Mouse (Mus musculus): ENCODE measurements around the gene Mier2. TPM values are rescaled to one million over a fixed set of nuclear protein-coding genes. Genes with fewer than 3 reads are reported as not detected.

Mier2 gene
- polyA plus RNA-seq, 1 experiment, result 26.6 TPM

GRCm38 (mm10) chr10:79534426-79534825, 20.6 kb downstream of the Mier2 start:
- H3K27me3 ChIP-seq (ENCODE audit: control insufficient read depth, insufficient read depth, insufficient read length), result no peaks in the 10 kb centered on the region
- H3K4me3 ChIP-seq, result no peak overlapping the region
- H3K36me3 ChIP-seq (ENCODE audit: control insufficient read depth, insufficient read depth), result no peaks in the 10 kb centered on the region
- peaks cover 14% of the 10 kb centered on the region for H3K79me2 ChIP-seq (ENCODE audit: control insufficient read depth, insufficient read depth)
- H3K4me2 ChIP-seq (ENCODE audit: low read depth), result no peak overlapping the region
- no peak overlapping the region for H3ac ChIP-seq (ENCODE audit: control insufficient read depth, insufficient read length)
- no peak for TF ChIP-seq TCF12 (IDR thresholded peaks at IDR 0.05; ENCODE audit: insufficient read depth, poor library complexity, severe bottlenecking)
- TF ChIP-seq SRF (IDR thresholded peaks at IDR 0.05; ENCODE audit: control insufficient read depth, insufficient read length, low read depth), result no peak
- TF ChIP-seq CEBPB (IDR thresholded peaks at IDR 0.05; ENCODE audit: insufficient read depth, poor library complexity, severe bottlenecking), result no peak
- no peak for TF ChIP-seq E2F4 (IDR thresholded peaks at IDR 0.05; ENCODE audit: insufficient read depth)
- TF ChIP-seq MYOG (IDR thresholded peaks at IDR 0.05; ENCODE audit: control insufficient read depth in 1 of 3, insufficient read depth in 1 of 3, insufficient read length in 2 of 3, low read depth in 2 of 3), result no peak
- no peak for TF ChIP-seq REST (IDR thresholded peaks at IDR 0.05; ENCODE audit: insufficient read depth, insufficient read length)
- TF ChIP-seq POLR2AphosphoS2 (IDR thresholded peaks at IDR 0.05; ENCODE audit: insufficient read length, low read depth), result no peak
- TF ChIP-seq USF1 (IDR thresholded peaks at IDR 0.05; ENCODE audit: low read depth), result no peak
- no peak for TF ChIP-seq MAX (IDR thresholded peaks at IDR 0.05; ENCODE audit: low read depth)
- TF ChIP-seq POLR2A (IDR thresholded peaks at IDR 0.05; ENCODE audit: insufficient read length, low read depth), result no peak
- TF ChIP-seq MYOD1 (IDR thresholded peaks at IDR 0.05; ENCODE audit: control insufficient read depth in 1 of 3, insufficient read length in 2 of 3, low read depth in 2 of 3), result no peak
- TF ChIP-seq TCF3 (IDR thresholded peaks at IDR 0.05; ENCODE audit: insufficient read length, low read depth), result no peak

GRCm38 (mm10) chr10:79533126-79533911, 21.7 kb downstream of the Mier2 start, which contains the start of gene Plpp2:
Gene Plpp2, minus strand, starts transcription at chr10:79533796.
- H3K79me2 ChIP-seq (ENCODE audit: control insufficient read depth, insufficient read depth), result peaks cover 14% of the 10 kb centered on the region
- H3K4me2 ChIP-seq (ENCODE audit: low read depth), result peak within 1 kb of the TSS; percentile 90
- H3K27me3 ChIP-seq (ENCODE audit: control insufficient read depth, insufficient read depth, insufficient read length), result no peaks in the 10 kb centered on the region
- TF ChIP-seq POLR2A (IDR thresholded peaks at IDR 0.05; ENCODE audit: insufficient read length, low read depth) (peak; percentile 80), E2F4 (IDR thresholded peaks at IDR 0.05; ENCODE audit: insufficient read depth) (no peak), SRF (IDR thresholded peaks at IDR 0.05; ENCODE audit: control insufficient read depth, insufficient read length, low read depth) (no peak), MAX (IDR thresholded peaks at IDR 0.05; ENCODE audit: low read depth) (no peak), MYOD1 (IDR thresholded peaks at IDR 0.05; ENCODE audit: control insufficient read depth in 1 of 3, insufficient read length in 2 of 3, low read depth in 2 of 3) (peak in 1 of 3 experiments; percentile 45), POLR2AphosphoS2 (IDR thresholded peaks at IDR 0.05; ENCODE audit: insufficient read length, low read depth) (peak; percentile 61), CEBPB (IDR thresholded peaks at IDR 0.05; ENCODE audit: insufficient read depth, poor library complexity, severe bottlenecking) (no peak), MYOG (IDR thresholded peaks at IDR 0.05; ENCODE audit: control insufficient read depth in 1 of 3, insufficient read depth in 1 of 3, insufficient read length in 2 of 3, low read depth in 2 of 3) (peak in 2 of 3 experiments; percentile 16 to 34), REST (IDR thresholded peaks at IDR 0.05; ENCODE audit: insufficient read depth, insufficient read length) (no peak), TCF12 (IDR thresholded peaks at IDR 0.05; ENCODE audit: insufficient read depth, poor library complexity, severe bottlenecking) (no peak), USF1 (IDR thresholded peaks at IDR 0.05; ENCODE audit: low read depth) (peak; percentile 23), TCF3 (IDR thresholded peaks at IDR 0.05; ENCODE audit: insufficient read length, low read depth) (no peak)
- H3ac ChIP-seq (ENCODE audit: control insufficient read depth, insufficient read length), result peak within 1 kb of the TSS; percentile 9
- peak within 1 kb of the TSS; percentile 57 for H3K4me3 ChIP-seq
- no peaks in the 10 kb centered on the region for H3K36me3 ChIP-seq (ENCODE audit: control insufficient read depth, insufficient read depth)

GRCm38 (mm10) chr10:79532678-79533077, 22.3 kb downstream of the Mier2 start:
- H3K79me2 ChIP-seq (ENCODE audit: control insufficient read depth, insufficient read depth), result peaks cover 14% of the 10 kb centered on the region
- no peaks in the 10 kb centered on the region for H3K36me3 ChIP-seq (ENCODE audit: control insufficient read depth, insufficient read depth)
- no peaks in the 10 kb centered on the region for H3K27me3 ChIP-seq (ENCODE audit: control insufficient read depth, insufficient read depth, insufficient read length)
- H3K4me3 ChIP-seq, result peak overlapping the region; percentile 57
- peak overlapping the region; percentile 9 for H3ac ChIP-seq (ENCODE audit: control insufficient read depth, insufficient read length)
- H3K4me2 ChIP-seq (ENCODE audit: low read depth), result peak overlapping the region; percentile 90
- TF ChIP-seq CEBPB (IDR thresholded peaks at IDR 0.05; ENCODE audit: insufficient read depth, poor library complexity, severe bottlenecking), result no peak
- TF ChIP-seq USF1 (IDR thresholded peaks at IDR 0.05; ENCODE audit: low read depth), result no peak
- no peak for TF ChIP-seq REST (IDR thresholded peaks at IDR 0.05; ENCODE audit: insufficient read depth, insufficient read length)
- no peak for TF ChIP-seq SRF (IDR thresholded peaks at IDR 0.05; ENCODE audit: control insufficient read depth, insufficient read length, low read depth)
- no peak for TF ChIP-seq POLR2A (IDR thresholded peaks at IDR 0.05; ENCODE audit: insufficient read length, low read depth)
- TF ChIP-seq POLR2AphosphoS2 (IDR thresholded peaks at IDR 0.05; ENCODE audit: insufficient read length, low read depth), result no peak
- no peak for TF ChIP-seq E2F4 (IDR thresholded peaks at IDR 0.05; ENCODE audit: insufficient read depth)
- TF ChIP-seq MAX (IDR thresholded peaks at IDR 0.05; ENCODE audit: low read depth), result no peak
- TF ChIP-seq MYOG (IDR thresholded peaks at IDR 0.05; ENCODE audit: control insufficient read depth in 1 of 3, insufficient read depth in 1 of 3, insufficient read length in 2 of 3, low read depth in 2 of 3), result no peak
- TF ChIP-seq TCF12 (IDR thresholded peaks at IDR 0.05; ENCODE audit: insufficient read depth, poor library complexity, severe bottlenecking), result no peak
- no peak for TF ChIP-seq MYOD1 (IDR thresholded peaks at IDR 0.05; ENCODE audit: control insufficient read depth in 1 of 3, insufficient read length in 2 of 3, low read depth in 2 of 3)
- TF ChIP-seq TCF3 (IDR thresholded peaks at IDR 0.05; ENCODE audit: insufficient read length, low read depth), result no peak

DNA sequence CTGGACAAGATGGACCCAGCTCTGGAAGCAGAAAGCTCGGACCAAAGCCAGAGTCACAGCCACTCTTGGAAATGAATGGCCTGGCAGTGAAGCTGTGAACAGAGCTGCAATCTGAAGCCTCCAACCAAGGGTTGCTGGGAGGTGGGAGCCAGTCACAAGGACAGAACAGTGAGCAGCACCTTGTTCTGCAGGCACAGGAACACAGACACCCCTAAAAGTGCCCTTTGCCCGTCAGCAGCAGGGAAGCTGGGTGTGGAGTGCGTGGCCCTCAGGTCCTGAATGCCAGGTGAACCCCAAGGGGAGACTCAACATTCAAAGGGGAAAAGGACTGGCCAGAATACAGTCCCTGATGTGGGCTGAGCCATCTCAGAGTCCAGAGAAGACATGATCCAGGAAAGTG, 23.4 kb downstream of the Mier2 start:
- Histone ChIP-seq H3K27me3 (ENCODE audit: control insufficient read depth, insufficient read depth, insufficient read length) (no peaks in the 10 kb centered on the region), H3ac (ENCODE audit: control insufficient read depth, insufficient read length) (no peak overlapping the region), H3K36me3 (ENCODE audit: control insufficient read depth, insufficient read depth) (peaks cover 2% of the 10 kb centered on the region), H3K4me2 (ENCODE audit: low read depth) (no peak overlapping the region), H3K4me3 (no peak overlapping the region), H3K79me2 (ENCODE audit: control insufficient read depth, insufficient read depth) (peaks cover 14% of the 10 kb centered on the region)
- TF ChIP-seq CEBPB (IDR thresholded peaks at IDR 0.05; ENCODE audit: insufficient read depth, poor library complexity, severe bottlenecking), result no peak
- TF ChIP-seq USF1 (IDR thresholded peaks at IDR 0.05; ENCODE audit: low read depth), result no peak
- no peak for TF ChIP-seq POLR2A (IDR thresholded peaks at IDR 0.05; ENCODE audit: insufficient read length, low read depth)
- no peak for TF ChIP-seq E2F4 (IDR thresholded peaks at IDR 0.05; ENCODE audit: insufficient read depth)
- no peak for TF ChIP-seq REST (IDR thresholded peaks at IDR 0.05; ENCODE audit: insufficient read depth, insufficient read length)
- TF ChIP-seq MYOD1 (IDR thresholded peaks at IDR 0.05; ENCODE audit: control insufficient read depth in 1 of 3, insufficient read length in 2 of 3, low read depth in 2 of 3), result no peak
- no peak for TF ChIP-seq SRF (IDR thresholded peaks at IDR 0.05; ENCODE audit: control insufficient read depth, insufficient read length, low read depth)
- no peak for TF ChIP-seq MYOG (IDR thresholded peaks at IDR 0.05; ENCODE audit: control insufficient read depth in 1 of 3, insufficient read depth in 1 of 3, insufficient read length in 2 of 3, low read depth in 2 of 3)
